Mouse (Mus musculus) heart, embryonic 16.5 days (tissue): ENCODE data around the gene Gm36028. TPM values are rescaled to one million over a fixed set of nuclear protein-coding genes. Genes with fewer than 3 reads are reported as not detected.

ENCODE experiments used
- ATAC-seq: fragments of 200-750 bp; cut with Nextera tagmentation; replicated peaks from 2 replicates; pipeline ENCODE4 v1.8.0; 2017; ENCODE audit warnings: moderate number of reproducible peaks; ENCODE audit not compliant: insufficient read depth, low FRiP score; ENCODE audit errors: extremely low read depth
- H3K27ac ChIP-seq: fragments of 300-500 bp; sonication (generic); 2 replicates; pipeline ENCODE4 v1.5.1; 2014; ENCODE audit warnings: mild to moderate bottlenecking, low read length, control low read depth, moderate library complexity
- H3K27me3 ChIP-seq: fragments of 300-500 bp; sonication (generic); 2 replicates; pipeline ENCODE4 v1.6.1; 2014; ENCODE audit warnings: low read length, mixed read lengths; ENCODE audit not compliant: control insufficient read depth, insufficient read depth
- H3K36me3 ChIP-seq: fragments of 300-500 bp; sonication (generic); 2 replicates; pipeline ENCODE4 v1.6.1; 2014; ENCODE audit not compliant: control insufficient read depth, insufficient read depth
- H3K4me1 ChIP-seq: fragments of 300-500 bp; sonication (generic); 2 replicates; pipeline ENCODE4 v1.6.1; 2014; ENCODE audit warnings: low read length, mixed read lengths; ENCODE audit not compliant: control insufficient read depth, insufficient read depth
- H3K4me2 ChIP-seq: fragments of 300-500 bp; sonication (generic); 2 replicates; pipeline ENCODE4 v1.6.1; 2014; ENCODE audit warnings: low read depth, mild to moderate bottlenecking, control low read depth, low read length
- H3K4me3 ChIP-seq: fragments of 300-500 bp; sonication (generic); 2 replicates; pipeline ENCODE4 v1.5.1; 2014; ENCODE audit warnings: mild to moderate bottlenecking, control low read depth, low read length
- H3K9ac ChIP-seq: fragments of 300-500 bp; sonication (generic); 2 replicates; pipeline ENCODE4 v1.6.1; 2014; ENCODE audit warnings: low read length, control low read depth
- H3K9me3 ChIP-seq: fragments of 300-500 bp; sonication (generic); replicated peaks from 2 replicates; pipeline ENCODE4 v1.6.1; 2016; ENCODE audit warnings: low read length; ENCODE audit not compliant: control insufficient read depth
- WGBS: fragments of 180-500 bp; shearing (Covaris S2); extraction: QIAGEN DNeasy Blood & Tissue Kit; methylation state at CpG from one replicate; pipeline ENCODE4 v1.1.7; 2014; 5-methylcytosine and 5-hydroxymethylcytosine counted together
- polyA plus RNA-seq: library from polyadenylated mRNA; unstranded; fragments of >200 nt; fragmentation: Nextera tagmentation; extraction: Ambion mirVana; gene quantifications from 2 replicates; pipeline ENCODE4 v1.2.1, GENCODE M21; 2015

Gm36028 gene
- polyA plus RNA-seq, 1 experiment from 2014 or later, result 12.1 TPM

- no peak overlapping the region for H3K4me3 ChIP-seq
- H3K4me2 ChIP-seq, result no peak overlapping the region
- H3K27me3 ChIP-seq, result no peaks in the 10 kb centered on the region
- H3K27ac ChIP-seq, result no peak overlapping the region
- H3K36me3 ChIP-seq, result no peaks in the 10 kb centered on the region
- no peaks in the 10 kb centered on the region for H3K9me3 ChIP-seq
- WGBS, result 62% methylated on average over 14 of the region's 14 CpGs
- H3K9ac ChIP-seq, result no peak overlapping the region
- no peak for ATAC-seq
- H3K4me1 ChIP-seq, result peaks cover 9% of the 10 kb centered on the region; the same call in 1 of the 2 replicates
These were observed 6.9 kb downstream of the Gm36028 start for GRCm38 (mm10) chr16:37854054-37854453.

DNA sequence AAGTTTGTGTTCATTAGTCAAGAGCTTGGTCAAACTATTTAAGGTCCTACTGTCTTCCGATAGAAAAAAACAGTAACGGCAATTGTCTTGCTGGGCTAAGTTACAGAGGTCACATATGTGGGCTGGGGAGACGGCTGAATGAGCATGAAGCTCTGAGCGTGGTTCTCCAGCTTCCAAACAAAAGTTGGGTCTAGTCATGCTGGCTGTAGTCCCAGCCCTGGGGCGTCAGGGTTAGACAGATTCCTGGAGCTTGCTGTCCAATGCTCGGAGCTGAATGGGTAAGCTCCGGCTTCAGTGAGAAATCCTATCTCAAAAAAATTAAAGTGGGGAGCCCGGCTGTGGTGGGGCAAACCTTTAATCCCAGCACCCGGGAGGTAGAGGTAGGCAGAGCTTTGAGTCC lies 7.7 kb downstream of the Gm36028 start:
- H3K4me2 ChIP-seq, result no peak overlapping the region
- peaks cover 9% of the 10 kb centered on the region; the same call in 1 of the 2 replicates for H3K4me1 ChIP-seq
- H3K27ac ChIP-seq, result no peak overlapping the region
- no peak overlapping the region for H3K9ac ChIP-seq
- no peaks in the 10 kb centered on the region for H3K36me3 ChIP-seq
- no peak overlapping the region for H3K4me3 ChIP-seq
- no peaks in the 10 kb centered on the region for H3K9me3 ChIP-seq
- 0 out of 2 replicates have a peak, but pooled peaks have one; percentile 19 for ATAC-seq
- 46% methylated on average over 9 of the region's 9 CpGs for WGBS
- H3K27me3 ChIP-seq, result no peaks in the 10 kb centered on the region

- no peak overlapping the region for H3K4me3 ChIP-seq
- no peaks in the 10 kb centered on the region for H3K36me3 ChIP-seq
- no peak overlapping the region for H3K4me2 ChIP-seq
- H3K27ac ChIP-seq, result peak overlapping the region; percentile 63
- H3K9ac ChIP-seq, result no peak overlapping the region
- no peaks in the 10 kb centered on the region for H3K27me3 ChIP-seq
- 36% methylated on average over 5 of the region's 5 CpGs for WGBS
- H3K9me3 ChIP-seq, result no peaks in the 10 kb centered on the region
- ATAC-seq, result peak; percentile 86
- H3K4me1 ChIP-seq, result peaks cover 9% of the 10 kb centered on the region; the same call in 1 of the 2 replicates
These were observed 9.6 kb downstream of the Gm36028 start for GRCm38 (mm10) chr16:37851366-37851765.

GRCm38 (mm10) chr16:37847081-37847480 lies 13.9 kb downstream of the Gm36028 start:
- no peak overlapping the region for H3K4me3 ChIP-seq
- peak overlapping the region; percentile 51 for H3K27ac ChIP-seq
- no peak for ATAC-seq
- H3K9ac ChIP-seq, result no peak overlapping the region
- WGBS, result 73% methylated on average over 3 of the region's 3 CpGs
- no peaks in the 10 kb centered on the region for H3K36me3 ChIP-seq
- H3K27me3 ChIP-seq, result no peaks in the 10 kb centered on the region
- no peak overlapping the region for H3K4me2 ChIP-seq
- H3K4me1 ChIP-seq, result peaks cover 23% of the 10 kb centered on the region
- no peaks in the 10 kb centered on the region for H3K9me3 ChIP-seq

DNA sequence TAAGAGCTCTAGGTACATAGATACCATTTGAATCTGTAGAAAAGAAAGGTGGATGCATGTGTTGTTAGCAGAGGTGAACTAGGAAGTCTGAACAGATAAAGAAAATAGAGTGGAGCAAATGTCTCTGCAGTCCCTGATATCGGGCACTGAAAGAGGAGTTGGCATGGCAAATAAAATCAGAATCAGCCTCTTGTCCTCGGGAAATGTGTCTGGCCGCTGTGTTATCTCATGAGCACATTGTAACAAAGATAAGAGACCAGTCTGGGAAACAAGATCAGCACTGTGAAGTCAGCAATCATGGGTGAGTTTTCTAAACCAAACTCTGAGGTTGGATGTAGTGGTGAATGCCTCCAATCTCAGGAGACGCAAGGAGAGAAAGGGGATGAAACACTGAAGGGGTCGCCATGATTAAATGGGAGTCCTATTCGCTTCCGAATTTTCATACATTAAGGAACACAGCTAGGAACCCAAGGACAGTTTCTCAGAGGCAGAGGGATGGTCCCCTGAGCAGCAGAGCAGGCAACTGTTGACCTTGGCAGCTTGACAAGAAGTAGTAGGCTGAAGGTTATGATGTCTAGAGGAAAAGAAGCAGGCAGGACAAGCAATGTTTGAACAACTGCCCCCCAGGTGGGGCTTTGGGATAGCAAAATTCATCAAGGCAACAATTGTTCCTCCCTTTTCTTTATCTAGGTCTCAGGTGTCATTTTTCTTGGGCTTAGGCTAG lies 15.6 kb downstream of the Gm36028 start:
- Histone ChIP-seq H3K9me3 (no peaks in the 10 kb centered on the region), H3K36me3 (no peaks in the 10 kb centered on the region), H3K27ac (no peak overlapping the region; the same call in 1 of the 2 replicates), H3K27me3 (no peaks in the 10 kb centered on the region), H3K4me1 (peaks cover 22% of the 10 kb centered on the region), H3K9ac (no peak overlapping the region), H3K4me3 (no peak overlapping the region), H3K4me2 (peak overlapping the region; percentile 6; the same call in 1 of the 2 replicates)
- peak; percentile 50 for ATAC-seq
- 26% methylated on average over 7 of the region's 7 CpGs for WGBS

GRCm38 (mm10) chr16:37843740-37844139 lies 17.2 kb downstream of the Gm36028 start:
- Histone ChIP-seq H3K9ac (no peak overlapping the region), H3K4me2 (no peak overlapping the region), H3K9me3 (no peaks in the 10 kb centered on the region), H3K36me3 (no peaks in the 10 kb centered on the region), H3K4me3 (no peak overlapping the region), H3K27ac (no peak overlapping the region), H3K27me3 (no peaks in the 10 kb centered on the region), H3K4me1 (peaks cover 19% of the 10 kb centered on the region)
- 75% methylated on average over 12 of the region's 12 CpGs for WGBS
- no peak for ATAC-seq

GRCm38 (mm10) chr16:37842439-37842838 lies 18.5 kb downstream of the Gm36028 start:
- H3K27me3 ChIP-seq, result no peaks in the 10 kb centered on the region
- H3K27ac ChIP-seq, result no peak overlapping the region
- no peaks in the 10 kb centered on the region for H3K9me3 ChIP-seq
- H3K4me2 ChIP-seq, result no peak overlapping the region
- peaks cover 19% of the 10 kb centered on the region for H3K4me1 ChIP-seq
- WGBS, result 82% methylated on average over 2 of the region's 2 CpGs
- H3K9ac ChIP-seq, result no peak overlapping the region
- H3K4me3 ChIP-seq, result no peak overlapping the region
- ATAC-seq, result no peak
- no peaks in the 10 kb centered on the region for H3K36me3 ChIP-seq

DNA sequence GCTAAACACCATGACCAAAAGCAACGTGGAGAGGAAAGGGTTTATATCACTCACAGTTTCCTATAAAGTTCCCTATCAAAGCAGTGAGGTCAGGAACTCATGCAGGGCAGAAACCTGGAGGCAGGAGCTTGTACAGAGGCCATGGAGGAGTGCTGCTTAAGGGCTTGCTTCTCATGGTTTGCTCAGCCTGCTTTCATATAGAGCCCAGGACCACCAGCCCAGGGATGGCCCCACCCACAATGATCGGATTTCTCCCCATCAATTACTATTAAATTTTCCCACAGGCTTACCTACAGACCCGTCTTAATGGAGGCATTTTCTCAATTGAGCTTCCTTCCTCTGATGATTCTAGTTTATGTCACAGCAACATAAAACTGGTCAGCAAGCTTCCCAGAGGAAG lies 23.4 kb downstream of the Gm36028 start:
- 59% methylated on average over 3 of the region's 3 CpGs for WGBS
- no peak overlapping the region for H3K9ac ChIP-seq
- H3K4me3 ChIP-seq, result no peak overlapping the region
- ATAC-seq, result no peak
- H3K4me1 ChIP-seq, result no peaks in the 10 kb centered on the region
- no peaks in the 10 kb centered on the region for H3K9me3 ChIP-seq
- peaks cover 34% of the 10 kb centered on the region for H3K36me3 ChIP-seq
- no peak overlapping the region for H3K4me2 ChIP-seq
- no peaks in the 10 kb centered on the region for H3K27me3 ChIP-seq
- no peak overlapping the region for H3K27ac ChIP-seq

GRCm38 (mm10) chr16:37831041-37831440 lies 29.9 kb downstream of the Gm36028 start:
- H3K27ac ChIP-seq, result no peak overlapping the region
- H3K9me3 ChIP-seq, result no peaks in the 10 kb centered on the region
- no peak overlapping the region for H3K4me2 ChIP-seq
- no peak overlapping the region for H3K4me3 ChIP-seq
- no peak overlapping the region for H3K9ac ChIP-seq
- peaks cover 86% of the 10 kb centered on the region for H3K36me3 ChIP-seq
- 68% methylated on average over 7 of the region's 7 CpGs for WGBS
- H3K27me3 ChIP-seq, result no peaks in the 10 kb centered on the region
- ATAC-seq, result no peak
- no peaks in the 10 kb centered on the region for H3K4me1 ChIP-seq
